Mouse (Mus musculus): Measurements from ENCODE around the gene Atp8a1.
"Not testable (repeated sequence)": the region's sequence is repeated elsewhere in the genome, so short reads cannot be mapped to it uniquely, and the experiment has no call there.

The Atp8a1 gene

GRCm38 (mm10) chr5:67826278-67826677 lies 21.0 kb downstream of the Atp8a1 start:
- DNase-seq = no peak

- no peak for DNase-seq
Observed at GRCm38 (mm10) chr5:67824600-67824999, 22.6 kb downstream of the Atp8a1 start.

GRCm38 (mm10) chr5:67823771-67824170 lies 23.5 kb downstream of the Atp8a1 start:
- DNase-seq = no peak

- no peak for DNase-seq
Observed at GRCm38 (mm10) chr5:67822619-67823018, 24.6 kb downstream of the Atp8a1 start.

GRCm38 (mm10) chr5:67821987-67822401 lies 25.2 kb downstream of the Atp8a1 start:
- DNase-seq = no peak

GRCm38 (mm10) chr5:67821185-67821584 lies 26.0 kb downstream of the Atp8a1 start:
- DNase-seq = no peak

- no peak for DNase-seq
Observed at GRCm38 (mm10) chr5:67819451-67819850, 27.8 kb downstream of the Atp8a1 start.

- DNase-seq = peak; percentile 65
Observed at GRCm38 (mm10) chr5:67815572-67816325, 31.5 kb downstream of the Atp8a1 start.

GRCm38 (mm10) chr5:67815060-67815459 lies 32.2 kb downstream of the Atp8a1 start:
- DNase-seq = not testable (repeated sequence)

GRCm38 (mm10) chr5:67814437-67814965 lies 32.7 kb downstream of the Atp8a1 start:
- DNase-seq = no peak

GRCm38 (mm10) chr5:67813334-67813733 lies 33.9 kb downstream of the Atp8a1 start:
- no peak for DNase-seq

- peak; percentile 48 for DNase-seq
Observed at GRCm38 (mm10) chr5:67802174-67803030, 44.8 kb downstream of the Atp8a1 start.

- DNase-seq = no peak
Observed at GRCm38 (mm10) chr5:67800801-67801200, 46.4 kb downstream of the Atp8a1 start.

GRCm38 (mm10) chr5:67799785-67800184 lies 47.4 kb downstream of the Atp8a1 start:
- no peak for DNase-seq

GRCm38 (mm10) chr5:67798348-67798747 lies 48.9 kb downstream of the Atp8a1 start:
- DNase-seq = no peak

GRCm38 (mm10) chr5:67797006-67797958 lies 50.0 kb downstream of the Atp8a1 start:
- no peak for DNase-seq

- DNase-seq = no peak
Observed at GRCm38 (mm10) chr5:67794129-67794800, 53.0 kb downstream of the Atp8a1 start.

GRCm38 (mm10) chr5:67782775-67783174 lies 64.5 kb downstream of the Atp8a1 start:
- DNase-seq = no peak

- peak; percentile 33 for DNase-seq
Observed at GRCm38 (mm10) chr5:67778026-67778425, 69.2 kb downstream of the Atp8a1 start.

- DNase-seq = no peak
Observed at GRCm38 (mm10) chr5:67774186-67774585, 73.0 kb downstream of the Atp8a1 start.

- no peak for DNase-seq
Observed at GRCm38 (mm10) chr5:67768708-67769107, 78.5 kb downstream of the Atp8a1 start.

- DNase-seq = no peak
Observed at GRCm38 (mm10) chr5:67764798-67765197, 82.4 kb downstream of the Atp8a1 start.
